Mouse (Mus musculus) hindbrain, postnatal 0 days (tissue): ENCODE data around the gene Gfod1. TPM values are rescaled to one million over a fixed set of nuclear protein-coding genes. Genes with fewer than 3 reads are reported as not detected.

Source experiments
- ATAC-seq: fragments of 200-750 bp; cut with Nextera tagmentation; 2 replicates; pipeline ENCODE4 v1.8.0; 2017; ENCODE audit warnings: mild to moderate bottlenecking, moderate TSS enrichment, moderate library complexity
- DNase-seq: peaks from one replicate; pipeline ENCODE4 v3.0.0-alpha.2; 2015; ENCODE audit warnings: low spot score
- H3K27ac ChIP-seq: fragments of 300-500 bp; sonication (generic); 2 replicates; pipeline ENCODE4 v1.5.1; 2014; ENCODE audit warnings: mild to moderate bottlenecking
- H3K27me3 ChIP-seq: fragments of 300-500 bp; sonication (generic); 2 replicates; pipeline ENCODE4 v1.6.1; 2014; ENCODE audit warnings: low read length, mixed read lengths; ENCODE audit not compliant: insufficient read depth
- H3K36me3 ChIP-seq: fragments of 300-500 bp; sonication (generic); 2 replicates; pipeline ENCODE4 v1.6.1; 2014; ENCODE audit warnings: low read length, mixed read lengths; ENCODE audit not compliant: insufficient read depth
- H3K4me1 ChIP-seq: fragments of 300-500 bp; sonication (generic); 2 replicates; pipeline ENCODE4 v1.6.1; 2014; ENCODE audit warnings: antibody characterized with exemption, low read length, mixed read lengths; ENCODE audit not compliant: insufficient read depth
- H3K4me2 ChIP-seq: fragments of 300-500 bp; sonication (generic); 2 replicates; pipeline ENCODE4 v1.6.1; 2014; ENCODE audit warnings: low read depth, mild to moderate bottlenecking, low read length, moderate library complexity, mixed read lengths
- H3K4me3 ChIP-seq: fragments of 300-500 bp; sonication (generic); 2 replicates; pipeline ENCODE4 v1.5.1; 2014; ENCODE audit warnings: low read length
- H3K9ac ChIP-seq: fragments of 300-500 bp; sonication (generic); replicated peaks from 2 replicates; pipeline ENCODE4 v1.6.1; 2014; ENCODE audit warnings: mild to moderate bottlenecking, low read length, moderate library complexity, mixed read lengths
- H3K9me3 ChIP-seq: fragments of 300-500 bp; sonication (generic); 2 replicates; pipeline ENCODE4 v1.6.1; 2016; ENCODE audit warnings: low read length, mixed read lengths
- CTCF ChIP-seq: IDR thresholded peaks from 2 replicates; pipeline ENCODE4 v1.5.1; 2016; ENCODE audit warnings: antibody characterized with exemption, control low read depth, low read depth
- WGBS: fragments of 180-500 bp; shearing (Covaris S2); extraction: QIAGEN DNeasy Blood & Tissue Kit; methylation state at CpG from one replicate; pipeline ENCODE4 v1.1.7; 2014; 5-methylcytosine and 5-hydroxymethylcytosine counted together
- polyA plus RNA-seq: library from polyadenylated mRNA; unstranded; fragments of >200 nt; fragmentation: Nextera tagmentation; extraction: Ambion mirVana; gene quantifications from 2 replicates; pipeline ENCODE4 v1.2.1, GENCODE M21; 2015
- total RNA-seq: library from RNA; depleted of rRNA; stranded (reverse); fragments of >200 nt; gene quantifications from 2 replicates; pipeline ENCODE4 v1.2.3, GENCODE M21; 2014; rRNA removed

Gene Gfod1
- total and polyA plus RNA-seq, 2 experiments from 2014 or later: 2.6 to 26.3 TPM

GRCm38 (mm10) chr13:43152005-43152520 is 151.9 kb downstream of the Gfod1 start:
- WGBS: 83% methylated on average over 14 of the region's 14 CpGs
- no peaks in the 10 kb centered on the region for H3K9me3 ChIP-seq
- no peak overlapping the region for H3K9ac ChIP-seq
- H3K27ac ChIP-seq: no peak overlapping the region
- no peaks in the 10 kb centered on the region for H3K27me3 ChIP-seq
- no peak for TF ChIP-seq CTCF
- DNase-seq: no peak
- peaks cover 31% of the 10 kb centered on the region for H3K36me3 ChIP-seq
- H3K4me3 ChIP-seq: no peak overlapping the region
- no peaks in the 10 kb centered on the region for H3K4me1 ChIP-seq
- H3K4me2 ChIP-seq: no peak overlapping the region
- ATAC-seq: no peak

- no peak for TF ChIP-seq CTCF
- Histone ChIP-seq H3K9me3 (no peaks in the 10 kb centered on the region), H3K27ac (no peak overlapping the region), H3K36me3 (peaks cover 29% of the 10 kb centered on the region), H3K4me1 (no peaks in the 10 kb centered on the region), H3K27me3 (no peaks in the 10 kb centered on the region), H3K4me2 (no peak overlapping the region), H3K4me3 (no peak overlapping the region), H3K9ac (no peak overlapping the region)
- DNase-seq (no peak), ATAC-seq (no peak)
- WGBS: 79% methylated on average over 3 of the region's 3 CpGs
Measured at GRCm38 (mm10) chr13:43149661-43150060, 154.3 kb downstream of the Gfod1 start.

GRCm38 (mm10) chr13:43148692-43149091 is 155.3 kb downstream of the Gfod1 start:
- no peak overlapping the region for H3K27ac ChIP-seq
- DNase-seq: no peak
- H3K9me3 ChIP-seq: no peaks in the 10 kb centered on the region
- H3K27me3 ChIP-seq: no peaks in the 10 kb centered on the region
- 82% methylated on average over 4 of the region's 4 CpGs for WGBS
- TF ChIP-seq CTCF: no peak
- ATAC-seq: no peak
- H3K9ac ChIP-seq: no peak overlapping the region
- no peak overlapping the region for H3K4me3 ChIP-seq
- H3K36me3 ChIP-seq: peaks cover 24% of the 10 kb centered on the region; the same call in 1 of the 2 replicates
- H3K4me2 ChIP-seq: no peak overlapping the region
- H3K4me1 ChIP-seq: no peaks in the 10 kb centered on the region

GRCm38 (mm10) chr13:43146515-43147258 is 157.3 kb downstream of the Gfod1 start:
- Histone ChIP-seq H3K27ac (no peak overlapping the region), H3K4me2 (no peak overlapping the region), H3K36me3 (peaks cover 14% of the 10 kb centered on the region; the same call in 1 of the 2 replicates), H3K4me3 (no peak overlapping the region), H3K9me3 (no peaks in the 10 kb centered on the region), H3K27me3 (no peaks in the 10 kb centered on the region), H3K9ac (no peak overlapping the region), H3K4me1 (no peaks in the 10 kb centered on the region)
- ATAC-seq: no peak
- no peak for DNase-seq
- no peak for TF ChIP-seq CTCF
- 69% methylated on average over 8 of the region's 8 CpGs for WGBS

Other genes starting within 250 kb of the Gfod1 start
- gene Tbc1d7, start 132.7 kb downstream of the Gfod1 start, total RNA-seq: 39.9 and 42.7 TPM in 2 replicates
- 86.6 and 87.9 TPM in 2 replicates for gene Tbc1d7, start 132.7 kb downstream of the Gfod1 start, polyA plus RNA-seq
- 15.7 and 25.2 TPM in 2 replicates for gene Sirt5, start 61.3 kb upstream of the Gfod1 start, total RNA-seq
- 22.9 and 23.7 TPM in 2 replicates for gene Sirt5, start 61.3 kb upstream of the Gfod1 start, polyA plus RNA-seq
- gene Nol7, start 94.2 kb upstream of the Gfod1 start, total RNA-seq: 17.9 and 34.6 TPM in 2 replicates
- gene Nol7, start 94.2 kb upstream of the Gfod1 start, polyA plus RNA-seq: 183 and 197 TPM in 2 replicates
- gene Ranbp9, start 177.1 kb upstream of the Gfod1 start, total RNA-seq: 52.7 and 67.1 TPM in 2 replicates
- 9.6 and 11.0 TPM in 2 replicates for gene Ranbp9, start 177.1 kb upstream of the Gfod1 start, polyA plus RNA-seq